Mouse (Mus musculus) kidney, adult 2 months (tissue): Measurements from ENCODE around the gene Zbtb42.

Experiments used
- CTCF ChIP-seq: fragments of 200-500 bp; conservative IDR thresholded peaks from 2 replicates; pipeline ENCODE4 v1.5.1; 2011; ENCODE audit warnings: low read depth, mild to moderate bottlenecking, control low read depth, low read length, moderate library complexity, mixed read lengths; ENCODE audit not compliant: insufficient read depth, insufficient read length
- POLR2A ChIP-seq: fragments of 200-500 bp; IDR thresholded peaks from one replicate; pipeline ENCODE4 v1.6.1; 2011; ENCODE audit warnings: low read depth, low read length, control low read depth

- TF ChIP-seq CTCF (peak; percentile 99), POLR2A (no peak)
These were observed 25.3 kb upstream of the Zbtb42 start for GRCm38 (mm10) chr12:112653157-112653824.
